Mouse (Mus musculus): ENCODE results near the gene Ctcf. TPM values are rescaled to one million over a fixed set of nuclear protein-coding genes. Genes with fewer than 3 reads are reported as not detected.

Gene Ctcf
- polyA plus RNA-seq, 1 experiment from 2014 or later = 105 TPM

GRCm38 (mm10) chr8:105727397-105728124 lies 91.2 kb downstream of the Ctcf start:
- H3K27ac ChIP-seq (replicated peaks) = peak overlapping the region; percentile 59
- H3K4me3 ChIP-seq = no peak overlapping the region
- no peak for ATAC-seq (ENCODE audit: low read depth)
- 87% methylated on average over 18 of the region's 18 CpGs for WGBS
- H3K9me3 ChIP-seq = no peaks in the 10 kb centered on the region
- H3K4me1 ChIP-seq (replicated peaks) = no peaks in the 10 kb centered on the region
- H3K9ac ChIP-seq = no peak overlapping the region
- H3K27me3 ChIP-seq = no peaks in the 10 kb centered on the region
- H3K4me2 ChIP-seq = no peak overlapping the region
- peaks cover 57% of the 10 kb centered on the region for H3K36me3 ChIP-seq

- H3K4me1 ChIP-seq (replicated peaks) = no peaks in the 10 kb centered on the region
- no peak overlapping the region for H3K4me3 ChIP-seq
- no peaks in the 10 kb centered on the region for H3K27me3 ChIP-seq
- H3K36me3 ChIP-seq = peaks cover 25% of the 10 kb centered on the region
- no peak for ATAC-seq (ENCODE audit: low read depth)
- WGBS = 93% methylated on average over 5 of the region's 5 CpGs
- no peak overlapping the region for H3K4me2 ChIP-seq
- no peak overlapping the region for H3K9ac ChIP-seq
- no peaks in the 10 kb centered on the region for H3K9me3 ChIP-seq
- H3K27ac ChIP-seq (replicated peaks) = no peak overlapping the region
Observed at GRCm38 (mm10) chr8:105732186-105732585, 95.8 kb downstream of the Ctcf start.

MicroRNAs within 50 kb of the gene (microRNA counts, 519-probe panel; counts per million panel counts)
- microRNA mmu-miR-1966 = 3,013 counts per million, percentile 33 among the panel's probes with 10 or more counts

Small RNAs within 50 kb of the gene (microRNA-seq; reads per million reads assigned to microRNA genes)
- gene Mir1966 = not detected

Other genes starting within 250 kb of the Ctcf start
- gene Kctd19, start 223.1 kb upstream of the Ctcf start, polyA plus RNA-seq (2015; fragmentation: Nextera tagmentation; extraction: Ambion mirVana) = not detected in 2 replicates
- gene Lrrc36, start 223.0 kb upstream of the Ctcf start, polyA plus RNA-seq (2015; fragmentation: Nextera tagmentation; extraction: Ambion mirVana) = 0.65 and 0.92 TPM in 2 replicates
- 239 and 296 TPM in 2 replicates for gene Tppp3, start 165.0 kb upstream of the Ctcf start, polyA plus RNA-seq (2015; fragmentation: Nextera tagmentation; extraction: Ambion mirVana)
- 27.8 and 31.9 TPM in 2 replicates for gene Zdhhc1, start 139.7 kb upstream of the Ctcf start, polyA plus RNA-seq (2015; fragmentation: Nextera tagmentation; extraction: Ambion mirVana)
- gene Hsd11b2, start 117.8 kb upstream of the Ctcf start, polyA plus RNA-seq (2015; fragmentation: Nextera tagmentation; extraction: Ambion mirVana) = 5.4 and 5.5 TPM in 2 replicates
- gene Atp6v0d1, start 70.5 kb upstream of the Ctcf start, polyA plus RNA-seq (2015; fragmentation: Nextera tagmentation; extraction: Ambion mirVana) = 195 and 211 TPM in 2 replicates
- 30.5 and 35.9 TPM in 2 replicates for gene Ripor1, start 31.3 kb upstream of the Ctcf start, polyA plus RNA-seq (2015; fragmentation: Nextera tagmentation; extraction: Ambion mirVana)
- gene Agrp, start 825 bp downstream of the Ctcf start, polyA plus RNA-seq (2015; fragmentation: Nextera tagmentation; extraction: Ambion mirVana) = 2.0 TPM in 2 replicates
- gene Carmil2, start 49.7 kb downstream of the Ctcf start, polyA plus RNA-seq (2015; fragmentation: Nextera tagmentation; extraction: Ambion mirVana) = 16.6 and 20.2 TPM in 2 replicates
- gene Acd, start 64.5 kb downstream of the Ctcf start, polyA plus RNA-seq (2015; fragmentation: Nextera tagmentation; extraction: Ambion mirVana) = 77.1 and 87.1 TPM in 2 replicates
- gene Pard6a, start 64.6 kb downstream of the Ctcf start, polyA plus RNA-seq (2015; fragmentation: Nextera tagmentation; extraction: Ambion mirVana) = 47.7 and 48.0 TPM in 2 replicates
- not detected in 2 replicates for gene 4933405L10Rik, start 71.1 kb downstream of the Ctcf start, polyA plus RNA-seq (2015; fragmentation: Nextera tagmentation; extraction: Ambion mirVana)
- gene Enkd1, start 71.6 kb downstream of the Ctcf start, polyA plus RNA-seq (2015; fragmentation: Nextera tagmentation; extraction: Ambion mirVana) = 10.3 and 11.2 TPM in 2 replicates
- 66.7 and 72.4 TPM in 2 replicates for gene Gfod2, start 122.1 kb downstream of the Ctcf start, polyA plus RNA-seq (2015; fragmentation: Nextera tagmentation; extraction: Ambion mirVana)
- gene Ranbp10, start 190.8 kb downstream of the Ctcf start, polyA plus RNA-seq (2015; fragmentation: Nextera tagmentation; extraction: Ambion mirVana) = 11.6 and 13.0 TPM in 2 replicates
- gene Tsnaxip1, start 191.2 kb downstream of the Ctcf start, polyA plus RNA-seq (2015; fragmentation: Nextera tagmentation; extraction: Ambion mirVana) = 0.46 and 0.54 TPM in 2 replicates
- gene Cenpt, start 216.7 kb downstream of the Ctcf start, polyA plus RNA-seq (2015; fragmentation: Nextera tagmentation; extraction: Ambion mirVana) = 52.7 and 63.8 TPM in 2 replicates
- gene Thap11, start 218.6 kb downstream of the Ctcf start, polyA plus RNA-seq (2015; fragmentation: Nextera tagmentation; extraction: Ambion mirVana) = 61.4 and 64.1 TPM in 2 replicates
- gene Nutf2, start 224.0 kb downstream of the Ctcf start, polyA plus RNA-seq (2015; fragmentation: Nextera tagmentation; extraction: Ambion mirVana) = 198 and 201 TPM in 2 replicates
- gene Edc4, start 244.3 kb downstream of the Ctcf start, polyA plus RNA-seq (2015; fragmentation: Nextera tagmentation; extraction: Ambion mirVana) = 43.9 and 48.6 TPM in 2 replicates